Mouse (Mus musculus) neural tube, embryonic 15.5 days (tissue): ENCODE measurements around the gene Eif4b. TPM values are rescaled to one million over a fixed set of nuclear protein-coding genes. Genes with fewer than 3 reads are reported as not detected.

Experiments
- ATAC-seq: fragments of 200-750 bp; cut with Nextera tagmentation; 2 replicates; pipeline ENCODE4 v1.8.0; 2017; ENCODE audit warnings: mild to moderate bottlenecking, moderate TSS enrichment, moderate library complexity; ENCODE audit not compliant: low FRiP score
- H3K27ac ChIP-seq: fragments of 300-500 bp; sonication (generic); replicated peaks from 2 replicates; pipeline ENCODE4 v1.5.1; 2015; ENCODE audit warnings: mild to moderate bottlenecking, inconsistent platforms
- H3K27me3 ChIP-seq: fragments of 300-500 bp; sonication (generic); replicated peaks from 2 replicates; pipeline ENCODE4 v1.6.1; 2015; ENCODE audit warnings: inconsistent platforms
- H3K36me3 ChIP-seq: fragments of 300-500 bp; sonication (generic); 2 replicates; pipeline ENCODE4 v1.6.1; 2015; ENCODE audit warnings: inconsistent platforms
- H3K4me1 ChIP-seq: fragments of 300-500 bp; sonication (generic); 2 replicates; pipeline ENCODE4 v1.6.1; 2015; ENCODE audit warnings: inconsistent platforms
- H3K4me2 ChIP-seq: fragments of 300-500 bp; sonication (generic); 2 replicates; pipeline ENCODE4 v1.6.1; 2015; ENCODE audit warnings: inconsistent platforms, mild to moderate bottlenecking, moderate library complexity
- H3K4me3 ChIP-seq: fragments of 300-500 bp; sonication (generic); replicated peaks from 2 replicates; pipeline ENCODE4 v1.5.1; 2015; ENCODE audit warnings: mild to moderate bottlenecking, inconsistent platforms
- H3K9ac ChIP-seq: fragments of 300-500 bp; sonication (generic); replicated peaks from 2 replicates; pipeline ENCODE4 v1.6.1; 2015; ENCODE audit warnings: mild to moderate bottlenecking, inconsistent platforms
- H3K9me3 ChIP-seq: fragments of 300-500 bp; sonication (generic); replicated peaks from 2 replicates; pipeline ENCODE4 v1.6.1; 2016; ENCODE audit warnings: inconsistent platforms
- WGBS: fragments of 180-500 bp; shearing (Covaris S2); methylation state at CpG from one replicate; pipeline ENCODE4 v1.1.7; 2015; ENCODE audit warnings: mixed read lengths; 5-methylcytosine and 5-hydroxymethylcytosine counted together
- polyA plus RNA-seq: library from polyadenylated mRNA; unstranded; fragments of >200 nt; fragmentation: Nextera tagmentation; extraction: Ambion mirVana; gene quantifications from 2 replicates; pipeline ENCODE4 v1.2.1, GENCODE M21; 2015

Eif4b gene
- polyA plus RNA-seq, 1 experiment from 2014 or later: 72.6 TPM

DNA sequence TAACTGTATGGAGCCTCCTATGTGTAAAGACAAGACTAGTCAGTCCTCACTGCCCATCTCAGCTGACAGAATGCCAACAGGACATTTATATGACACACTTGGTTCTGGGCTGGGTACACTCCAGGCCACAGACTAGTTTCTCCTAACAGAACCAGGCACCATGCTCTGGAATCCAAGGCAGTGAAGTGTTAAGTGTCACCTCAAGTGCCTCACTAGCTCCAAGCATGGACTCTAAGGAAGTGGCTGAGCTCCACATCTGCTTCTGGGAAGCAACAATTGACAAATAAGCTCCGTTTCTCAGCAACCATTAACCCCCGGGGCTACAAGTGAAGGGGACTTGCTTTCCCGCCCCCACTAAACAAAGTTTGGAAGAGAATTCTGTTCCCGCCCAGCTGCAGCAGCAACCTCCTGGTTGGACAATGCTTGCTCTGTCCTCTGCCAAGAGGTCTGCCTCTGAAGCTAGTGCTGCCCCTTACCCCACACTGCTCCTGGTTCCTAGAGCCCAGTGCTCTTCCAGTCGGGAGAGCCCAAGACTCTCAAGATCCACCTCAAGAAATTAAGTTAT, 24.5 kb downstream of the Eif4b start:
- Histone ChIP-seq H3K9me3 (no peaks in the 10 kb centered on the region), H3K4me2 (no peak overlapping the region), H3K9ac (no peak overlapping the region), H3K36me3 (peaks cover 42% of the 10 kb centered on the region), H3K27ac (no peak overlapping the region; the same call in 1 of the 2 replicates), H3K27me3 (peaks cover 18% of the 10 kb centered on the region), H3K4me1 (peaks cover 50% of the 10 kb centered on the region), H3K4me3 (no peak overlapping the region)
- WGBS: 32% methylated on average over 5 of the region's 5 CpGs
- no peak for ATAC-seq

- Histone ChIP-seq H3K4me1 (peaks cover 62% of the 10 kb centered on the region), H3K9me3 (no peaks in the 10 kb centered on the region), H3K27ac (no peak overlapping the region), H3K9ac (no peak overlapping the region), H3K4me2 (peak overlapping the region; percentile 86), H3K36me3 (peaks cover 30% of the 10 kb centered on the region), H3K27me3 (peaks cover 19% of the 10 kb centered on the region), H3K4me3 (peak overlapping the region; percentile 51; the same call in 1 of the 2 replicates)
- no peak for ATAC-seq
- WGBS: 56% methylated on average over 5 of the region's 5 CpGs
These were observed 25.7 kb downstream of the Eif4b start for GRCm38 (mm10) chr15:102099260-102099659.

DNA sequence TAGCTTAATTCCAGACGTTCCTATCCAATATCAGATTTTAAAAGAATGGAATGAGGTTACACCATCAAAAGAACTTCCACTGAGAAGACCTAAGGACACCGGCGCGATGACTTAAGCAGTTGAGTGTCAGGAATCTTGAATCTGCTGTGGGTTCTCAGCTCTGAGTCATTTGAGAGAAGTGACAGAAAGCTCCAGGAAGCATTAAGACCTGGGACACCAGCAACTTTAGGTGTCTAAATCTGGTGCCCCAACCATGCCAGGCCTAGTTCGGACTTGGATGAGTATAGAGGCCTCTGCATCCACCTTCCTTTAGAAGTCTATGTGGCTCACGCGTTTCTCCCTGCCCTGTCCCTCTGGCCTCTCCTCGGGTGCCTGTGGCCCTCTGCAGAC, 26.2 kb downstream of the Eif4b start:
- peaks cover 19% of the 10 kb centered on the region for H3K27me3 ChIP-seq
- H3K4me1 ChIP-seq: peaks cover 67% of the 10 kb centered on the region
- H3K9me3 ChIP-seq: no peaks in the 10 kb centered on the region
- H3K4me2 ChIP-seq: peak overlapping the region; percentile 86
- peak overlapping the region; percentile 81 for H3K27ac ChIP-seq
- ATAC-seq: no peak
- peak overlapping the region; percentile 53 for H3K9ac ChIP-seq
- H3K36me3 ChIP-seq: peaks cover 25% of the 10 kb centered on the region
- WGBS: 24% methylated on average over 8 of the region's 8 CpGs
- H3K4me3 ChIP-seq: peak overlapping the region; percentile 51

DNA sequence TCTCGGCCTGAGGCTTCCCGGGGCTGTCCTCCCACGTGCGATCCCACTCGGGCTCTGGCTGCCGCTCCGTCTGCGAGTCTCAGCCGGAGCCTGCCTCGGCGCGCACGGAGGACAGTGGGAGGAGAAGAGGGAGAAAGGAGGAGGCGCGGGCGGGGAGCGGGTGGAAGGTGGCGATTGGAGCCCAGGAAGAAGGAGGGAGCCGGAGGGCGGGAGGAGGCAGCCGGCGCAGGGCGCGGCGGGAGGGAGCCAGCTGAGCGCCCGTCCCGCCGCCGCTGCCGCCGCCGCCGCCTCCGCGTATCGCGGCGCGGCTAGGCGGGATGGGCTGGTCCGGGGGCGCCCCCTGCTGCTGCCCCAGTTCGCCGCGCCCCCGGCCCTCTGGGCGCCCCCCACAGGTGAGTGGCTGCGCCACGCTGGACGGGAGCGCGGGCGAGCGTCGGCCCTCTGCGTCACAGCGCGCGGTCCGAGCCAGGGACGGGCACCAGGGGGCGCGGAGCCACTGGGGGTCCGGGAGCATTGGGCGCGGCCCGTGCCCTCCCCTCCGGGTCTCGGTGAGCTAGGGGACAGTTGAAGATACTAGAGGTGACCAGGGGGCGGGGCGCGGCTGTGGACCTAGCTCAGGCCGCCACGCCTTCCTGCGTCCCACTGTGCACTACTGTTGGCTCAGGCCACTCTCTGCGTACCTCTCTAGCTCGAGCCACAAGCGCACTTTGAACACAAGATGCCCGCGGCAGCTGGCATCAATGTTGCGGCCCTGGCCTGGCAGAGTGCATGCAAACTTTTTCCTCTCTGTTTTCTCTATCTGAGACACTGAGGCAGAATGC, 26.8 kb downstream of the Eif4b start, which contains the start of gene Tns2:
TSS of gene Tns2 (plus strand) at position 253 of the 821 bp plus-strand sequence.
- 1% methylated on average over 50 of the region's 82 CpGs for WGBS
- H3K4me1 ChIP-seq: peaks cover 71% of the 10 kb centered on the region

DNA sequence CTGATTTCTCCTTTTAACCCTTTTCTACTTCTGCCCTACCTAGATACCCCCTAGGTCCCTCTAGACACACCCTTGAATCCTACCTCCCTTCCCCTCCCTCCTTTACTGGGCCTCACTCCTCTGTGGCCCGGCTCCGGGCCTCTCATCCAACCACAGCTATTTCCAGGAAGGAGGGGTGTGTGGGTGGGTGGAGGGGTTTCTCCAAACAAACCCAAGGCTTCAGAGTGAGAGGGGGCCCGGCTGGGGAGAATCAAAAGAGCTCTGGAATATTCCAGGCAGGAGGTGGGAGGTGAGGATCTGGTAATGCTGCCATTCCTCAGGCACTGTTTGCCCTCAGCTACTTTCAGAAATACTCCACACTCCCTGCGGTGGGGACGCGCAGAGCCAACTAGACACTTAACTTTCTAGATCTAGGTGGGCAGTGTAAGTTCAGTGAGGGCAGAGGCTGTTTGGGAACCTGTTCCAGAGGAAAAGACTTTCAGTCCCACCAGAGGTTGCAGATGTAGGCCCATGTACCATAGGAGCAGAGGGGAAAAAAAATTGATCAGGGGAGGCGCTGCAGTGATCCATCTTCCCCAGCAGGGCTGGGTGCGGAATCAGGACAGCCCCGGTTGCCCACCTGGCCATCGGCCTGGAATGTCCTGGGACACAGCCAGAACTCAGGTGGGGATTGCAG, 27.6 kb downstream of the Eif4b start:
- Histone ChIP-seq H3K4me1 (peaks cover 78% of the 10 kb centered on the region), H3K9me3 (no peaks in the 10 kb centered on the region), H3K36me3 (peaks cover 12% of the 10 kb centered on the region), H3K4me2 (peak overlapping the region; percentile 86), H3K27me3 (peaks cover 30% of the 10 kb centered on the region), H3K27ac (peak overlapping the region; percentile 81), H3K9ac (peak overlapping the region; percentile 53; the same call in 1 of the 2 replicates), H3K4me3 (peak overlapping the region; percentile 51)
- no peak for ATAC-seq
- 27% methylated on average over 10 of the region's 10 CpGs for WGBS

More for the DNA sequence above, 26.8 kb downstream of the Eif4b start, which contains the start of gene Tns2:
- Histone ChIP-seq H3K9me3 (no peaks in the 10 kb centered on the region), H3K27me3 (peaks cover 22% of the 10 kb centered on the region), H3K4me3 (peak within 1 kb of the TSS; percentile 51), H3K27ac (peak within 1 kb of the TSS; percentile 81), H3K4me2 (peak within 1 kb of the TSS; percentile 86), H3K9ac (peak within 1 kb of the TSS; percentile 53), H3K36me3 (peaks cover 19% of the 10 kb centered on the region)
- peak; percentile 53 for ATAC-seq

- ATAC-seq: no peak
- Histone ChIP-seq H3K4me2 (peak overlapping the region; percentile 86), H3K36me3 (peaks cover 10% of the 10 kb centered on the region), H3K9me3 (no peaks in the 10 kb centered on the region), H3K4me1 (peaks cover 85% of the 10 kb centered on the region), H3K9ac (no peak overlapping the region), H3K27ac (peak overlapping the region; percentile 81), H3K27me3 (peaks cover 36% of the 10 kb centered on the region), H3K4me3 (peak overlapping the region; percentile 32; the same call in 1 of the 2 replicates)
- 38% methylated on average over 11 of the region's 11 CpGs for WGBS
These were observed 28.3 kb downstream of the Eif4b start for GRCm38 (mm10) chr15:102101672-102102541.

GRCm38 (mm10) chr15:102102548-102103121, 29.1 kb downstream of the Eif4b start:
- peaks cover 91% of the 10 kb centered on the region for H3K4me1 ChIP-seq
- H3K27ac ChIP-seq: peak overlapping the region; percentile 81
- H3K27me3 ChIP-seq: peaks cover 37% of the 10 kb centered on the region
- H3K9ac ChIP-seq: peak overlapping the region; percentile 31
- WGBS: 21% methylated on average over 6 of the region's 6 CpGs
- H3K36me3 ChIP-seq: peaks cover 5% of the 10 kb centered on the region; the same call in 1 of the 2 replicates
- H3K9me3 ChIP-seq: no peaks in the 10 kb centered on the region
- no peak for ATAC-seq
- H3K4me3 ChIP-seq: peak overlapping the region; percentile 32
- peak overlapping the region; percentile 86 for H3K4me2 ChIP-seq

DNA sequence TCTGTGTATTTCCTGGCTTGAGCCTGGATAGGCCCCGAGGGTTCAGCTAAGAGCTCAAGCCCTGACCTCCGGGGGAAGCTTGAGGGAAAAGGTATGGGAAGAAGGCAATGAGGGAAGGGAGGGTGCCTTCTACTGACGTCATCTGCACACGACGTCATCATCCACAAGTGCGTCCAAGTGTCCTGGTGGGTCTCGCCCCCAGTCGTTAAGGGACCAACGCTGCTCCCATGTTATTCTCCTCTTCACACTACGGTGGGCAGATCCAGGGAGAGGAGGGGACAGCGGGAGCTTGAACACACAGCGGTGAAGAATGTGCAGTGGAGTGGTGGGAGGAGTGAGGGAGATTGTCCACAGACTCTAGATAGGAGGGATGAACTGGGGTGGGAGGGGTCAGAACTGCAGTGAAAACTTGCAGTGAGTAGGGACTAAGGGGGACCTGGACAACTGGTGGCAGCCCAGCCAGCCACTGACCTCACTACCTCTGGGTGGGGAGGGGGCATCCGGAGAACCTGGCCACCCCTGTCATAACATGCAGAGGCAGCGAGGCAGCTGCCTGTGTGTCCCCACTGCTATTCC, 29.9 kb downstream of the Eif4b start:
- Histone ChIP-seq H3K4me2 (peak overlapping the region; percentile 86), H3K27ac (peak overlapping the region; percentile 81), H3K36me3 (no peaks in the 10 kb centered on the region), H3K9me3 (no peaks in the 10 kb centered on the region), H3K4me1 (peaks cover 86% of the 10 kb centered on the region), H3K9ac (peak overlapping the region; percentile 31), H3K4me3 (peak overlapping the region; percentile 32), H3K27me3 (peaks cover 40% of the 10 kb centered on the region)
- ATAC-seq: no peak
- 10% methylated on average over 14 of the region's 14 CpGs for WGBS

GRCm38 (mm10) chr15:102103947-102104555, 30.5 kb downstream of the Eif4b start:
- no peak for ATAC-seq

DNA sequence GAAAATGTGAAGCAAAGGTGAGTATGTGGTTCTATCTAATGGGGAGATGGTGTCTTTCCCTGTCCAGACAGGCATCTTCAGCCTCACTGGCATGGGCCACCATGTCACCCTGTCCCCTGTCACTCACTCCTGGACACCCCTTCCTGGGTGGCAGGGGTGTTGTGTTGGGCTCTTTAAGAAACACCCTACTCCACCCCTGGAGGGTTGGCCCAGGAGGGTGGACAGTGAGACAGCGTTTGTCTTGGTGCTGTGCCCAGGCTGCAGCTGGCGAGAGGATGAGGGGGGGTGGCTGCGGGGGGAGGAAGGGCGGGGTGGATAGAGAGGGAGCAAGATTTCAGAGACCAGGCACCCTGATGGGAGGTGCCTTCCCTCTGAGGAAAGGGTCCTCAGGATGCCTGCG, 31.8 kb downstream of the Eif4b start:
- Histone ChIP-seq H3K4me1 (peaks cover 82% of the 10 kb centered on the region), H3K9me3 (no peaks in the 10 kb centered on the region), H3K36me3 (no peaks in the 10 kb centered on the region), H3K9ac (no peak overlapping the region), H3K4me3 (no peak overlapping the region), H3K27ac (no peak overlapping the region; the same call in 1 of the 2 replicates), H3K4me2 (peak overlapping the region; percentile 62), H3K27me3 (peaks cover 40% of the 10 kb centered on the region)
- no peak for ATAC-seq
- WGBS: 33% methylated on average over 5 of the region's 5 CpGs

More at GRCm38 (mm10) chr15:102103947-102104555, 30.5 kb downstream of the Eif4b start:
- peaks cover 40% of the 10 kb centered on the region for H3K27me3 ChIP-seq
- peak overlapping the region; percentile 81; the same call in 1 of the 2 replicates for H3K27ac ChIP-seq
- peak overlapping the region; percentile 86 for H3K4me2 ChIP-seq
- peaks cover 90% of the 10 kb centered on the region for H3K4me1 ChIP-seq
- no peaks in the 10 kb centered on the region for H3K9me3 ChIP-seq
- 25% methylated on average over 12 of the region's 12 CpGs for WGBS
- H3K36me3 ChIP-seq: no peaks in the 10 kb centered on the region
- peak overlapping the region; percentile 32 for H3K4me3 ChIP-seq
- peak overlapping the region; percentile 31; the same call in 1 of the 2 replicates for H3K9ac ChIP-seq
